Mouse (Mus musculus): ENCODE measurements at regions not wholly inside any gene's neighbourhood (a gene's known extent, or its start where the extent isn't known, plus 50 kb on each side); places are given as distances from the start of the nearest gene placed in this dataset.
A peak's percentile ranks its signal among the peaks of the same experiment; 100 is the strongest.

GRCm38 (mm10) chr11:117413133-117413532, 71.0 kb upstream of the Gm11733 start:
- no peak for DNase-seq (ENCODE audit: extremely low spot score, low spot score)

DNA sequence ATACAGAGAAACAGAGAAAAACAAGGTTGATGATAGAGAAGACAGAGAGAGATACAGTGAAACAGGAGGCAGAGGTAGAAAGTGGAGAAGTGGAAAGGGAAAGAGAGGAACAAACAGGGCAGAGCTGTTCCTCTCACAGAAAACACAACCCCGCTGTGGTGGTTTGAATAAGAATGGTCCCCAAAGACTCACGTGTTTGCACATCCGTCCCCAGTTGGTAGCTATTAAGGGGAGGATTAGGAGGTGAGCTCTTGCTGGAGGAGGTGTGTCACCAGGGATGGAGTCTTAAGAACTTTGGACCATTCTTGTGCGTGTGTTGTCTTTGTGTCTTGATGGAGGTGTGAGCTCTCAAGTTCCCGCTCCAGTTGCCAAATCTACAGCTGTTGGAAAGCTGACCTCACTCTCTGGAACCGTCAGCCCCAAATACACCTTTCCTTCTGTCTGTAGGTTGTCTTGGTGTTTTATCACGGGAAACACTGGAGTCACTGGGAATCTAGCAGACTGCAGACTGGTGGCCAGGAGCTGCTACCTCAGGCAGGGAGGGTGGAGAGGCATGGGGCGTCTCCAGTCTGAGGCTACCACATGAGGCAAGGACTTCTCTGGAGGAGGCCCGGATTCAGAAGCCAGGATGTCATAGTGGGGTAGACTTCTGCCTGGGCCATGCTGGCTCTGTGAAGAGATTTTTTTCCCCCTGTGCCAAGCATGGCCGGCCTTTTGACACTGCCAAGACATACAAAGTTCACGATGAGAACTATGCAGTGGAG, 70.0 kb upstream of the Gm11733 start:
- DNase-seq (ENCODE audit: extremely low spot score, low spot score), result no peak

- DNase-seq (ENCODE audit: extremely low spot score, low spot score), result no peak
These were observed 69.3 kb upstream of the Gm11733 start for GRCm38 (mm10) chr11:117414871-117415323.

DNA sequence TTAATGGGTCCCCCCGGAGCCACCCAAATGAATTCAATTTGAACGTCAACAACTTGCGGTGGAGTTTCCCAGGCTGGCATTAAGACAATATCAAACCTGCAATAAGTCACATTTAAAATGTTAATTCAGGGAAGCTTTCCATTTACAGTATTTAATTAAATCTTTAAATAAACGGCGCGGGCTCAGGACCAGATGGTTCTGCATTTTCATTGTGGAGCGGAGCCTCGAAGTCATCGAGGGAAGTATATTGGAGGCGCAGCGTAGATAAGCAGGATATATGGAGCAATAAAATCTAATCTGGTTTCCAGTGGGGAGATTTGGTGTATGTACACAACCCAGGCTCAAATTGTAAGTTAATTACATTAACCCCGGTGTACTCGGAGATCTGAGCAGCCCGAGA, 68.7 kb upstream of the Gm11733 start:
- DNase-seq (ENCODE audit: extremely low spot score, low spot score), result no peak

DNA sequence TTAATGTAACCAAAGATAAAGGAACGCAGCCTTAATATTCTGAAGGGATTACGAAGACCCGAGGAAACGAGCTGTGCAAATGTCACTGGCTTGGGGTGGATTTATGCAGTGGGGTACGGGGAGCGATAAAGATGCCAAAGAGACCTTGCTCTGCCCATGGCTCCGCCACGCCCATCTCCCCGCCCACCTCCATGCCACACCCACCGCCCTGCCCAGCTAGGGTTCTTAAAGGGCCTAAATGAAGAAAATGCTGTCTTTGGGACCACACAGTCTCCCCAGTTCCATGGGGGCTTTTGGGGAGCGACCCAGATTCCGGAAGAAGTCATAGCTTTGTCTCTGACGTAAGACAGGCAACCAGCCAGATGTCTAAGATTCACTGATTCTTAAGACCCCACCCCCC, 68.2 kb upstream of the Gm11733 start:
- no peak for DNase-seq (ENCODE audit: extremely low spot score, low spot score)

GRCm38 (mm10) chr11:117416984-117417670, 67.0 kb upstream of the Gm11733 start:
- DNase-seq (ENCODE audit: extremely low spot score, low spot score), result peak; percentile 15

DNA sequence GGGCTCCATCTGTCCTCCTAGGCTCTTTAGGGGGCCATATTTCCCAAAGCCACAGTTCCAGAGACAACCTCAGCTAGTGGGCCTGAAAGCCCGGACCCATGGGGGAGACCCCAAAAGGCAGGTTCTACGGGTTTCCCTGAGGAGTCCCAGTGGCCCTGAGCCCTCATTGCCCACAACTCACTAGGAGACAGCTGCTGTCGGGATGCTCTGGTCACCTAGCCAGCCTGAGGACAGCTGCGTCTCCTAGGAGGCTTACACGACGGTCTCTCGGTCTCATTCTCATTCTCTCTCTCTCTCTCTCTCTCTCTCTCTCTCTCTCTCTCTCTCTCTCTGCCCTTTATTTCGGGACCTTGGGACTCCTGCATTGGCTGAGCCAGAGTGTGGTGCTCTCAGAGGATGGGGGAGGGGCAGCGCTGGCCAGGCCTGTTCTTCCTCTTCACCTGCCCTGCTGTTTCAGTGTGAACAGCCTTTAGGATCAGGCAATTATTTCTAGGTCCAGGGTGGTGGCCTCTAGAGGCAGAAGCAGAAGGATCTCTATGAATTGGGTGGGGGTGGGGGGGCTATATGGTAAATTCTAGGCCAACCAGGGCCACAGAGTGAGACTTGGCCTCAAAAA, 66.1 kb upstream of the Gm11733 start:
- DNase-seq (ENCODE audit: extremely low spot score, low spot score), result peak; percentile 20

DNA sequence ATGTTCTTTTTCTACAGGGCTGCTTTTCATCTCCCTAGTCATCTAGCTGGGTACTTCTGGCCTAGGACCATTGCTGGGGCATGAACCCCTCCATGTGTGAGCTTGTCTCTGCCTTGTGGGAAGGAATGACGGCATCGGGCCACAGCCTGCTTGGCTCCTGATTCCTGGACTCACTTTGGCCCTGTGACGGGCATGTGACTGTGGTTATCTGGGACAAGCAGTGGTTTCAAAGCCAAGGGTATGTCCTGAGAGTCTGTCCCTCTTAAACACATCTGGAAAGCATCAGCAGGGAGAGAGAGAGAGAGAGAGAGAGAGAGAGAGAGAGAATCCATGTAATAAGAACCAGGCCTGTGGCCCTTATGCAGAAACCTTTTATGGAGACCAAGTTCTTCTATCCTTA, 65.2 kb upstream of the Gm11733 start:
- no peak for DNase-seq (ENCODE audit: extremely low spot score, low spot score)

DNA sequence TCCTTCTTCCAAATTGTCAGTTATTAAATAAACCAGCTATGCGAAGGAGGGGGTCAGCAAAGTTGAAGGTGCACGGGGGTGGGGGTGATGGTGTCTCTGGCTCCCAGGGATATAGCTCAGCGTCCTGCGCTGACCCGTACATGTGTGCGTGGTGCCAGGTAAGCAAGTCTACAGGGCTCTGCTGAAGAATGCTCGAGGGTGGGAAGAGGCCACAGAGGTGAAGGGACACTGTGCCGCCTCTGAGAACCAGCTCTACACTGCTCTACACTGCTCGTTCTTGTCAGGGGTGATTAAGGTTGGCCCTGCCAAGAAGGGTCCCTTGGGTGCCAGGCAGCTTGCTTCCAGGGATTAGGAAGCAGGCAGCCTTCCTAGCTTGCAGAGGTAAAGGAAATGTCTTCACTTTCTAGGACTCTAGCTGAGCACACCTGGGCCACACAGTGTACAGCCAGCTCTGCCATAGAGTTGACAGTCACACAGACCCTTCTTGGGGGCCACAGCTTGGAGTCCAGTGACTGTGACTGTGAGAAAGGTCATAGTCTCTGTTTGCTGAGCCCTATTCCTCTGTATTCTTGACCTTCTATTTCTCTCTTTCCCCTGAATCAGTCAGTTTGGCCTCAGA, 64.7 kb upstream of the Gm11733 start:
- DNase-seq (ENCODE audit: extremely low spot score, low spot score), result no peak

GRCm38 (mm10) chr11:117422713-117423112, 61.5 kb upstream of the Gm11733 start:
- DNase-seq (ENCODE audit: extremely low spot score, low spot score), result no peak

DNA sequence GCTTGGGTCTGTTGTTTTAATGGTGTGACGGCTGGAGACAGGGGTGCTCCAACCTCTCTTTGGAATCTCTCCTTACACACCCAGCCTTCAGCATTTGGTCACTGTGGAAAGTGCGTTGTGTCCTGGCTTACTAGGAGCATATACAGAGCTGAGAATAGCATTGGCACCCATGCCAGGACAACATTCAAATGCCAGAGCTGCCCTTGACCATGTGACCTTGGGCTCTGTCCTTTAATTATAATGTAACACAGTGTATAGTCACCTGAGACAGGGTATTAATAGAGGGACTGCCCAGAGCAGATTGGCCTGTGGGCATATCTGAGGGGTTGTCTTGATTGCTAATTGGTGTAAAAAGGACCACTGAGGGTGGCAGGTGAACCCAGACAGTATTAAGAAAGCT, 60.7 kb upstream of the Gm11733 start:
- no peak for DNase-seq (ENCODE audit: extremely low spot score, low spot score)

GRCm38 (mm10) chr11:117425466-117425865, 58.7 kb upstream of the Gm11733 start:
- DNase-seq (ENCODE audit: extremely low spot score, low spot score), result no peak

- no peak for DNase-seq (ENCODE audit: extremely low spot score, low spot score)
These were observed 58.2 kb upstream of the Gm11733 start for GRCm38 (mm10) chr11:117425927-117426326.

DNA sequence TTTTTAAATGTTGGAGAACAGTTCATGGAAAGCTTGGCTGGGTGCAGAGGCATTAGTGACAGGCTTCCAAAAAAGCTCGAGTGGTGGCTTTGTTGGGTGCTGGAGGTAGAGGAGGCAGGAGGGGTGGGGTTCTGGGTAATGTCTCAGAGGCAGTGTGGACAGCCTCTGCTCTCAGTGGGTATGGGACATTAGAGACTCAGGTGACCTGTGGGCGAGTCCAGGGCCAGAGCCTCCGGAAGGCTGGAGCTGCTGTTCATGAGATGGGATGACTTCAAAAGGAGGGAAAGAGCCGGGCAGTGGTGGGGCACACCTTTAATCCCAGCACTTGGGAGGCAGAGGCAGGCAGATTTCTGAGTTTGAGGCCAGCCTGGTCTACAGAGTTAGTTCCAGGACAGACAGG, 57.5 kb upstream of the Gm11733 start:
- DNase-seq (ENCODE audit: extremely low spot score, low spot score), result no peak

DNA sequence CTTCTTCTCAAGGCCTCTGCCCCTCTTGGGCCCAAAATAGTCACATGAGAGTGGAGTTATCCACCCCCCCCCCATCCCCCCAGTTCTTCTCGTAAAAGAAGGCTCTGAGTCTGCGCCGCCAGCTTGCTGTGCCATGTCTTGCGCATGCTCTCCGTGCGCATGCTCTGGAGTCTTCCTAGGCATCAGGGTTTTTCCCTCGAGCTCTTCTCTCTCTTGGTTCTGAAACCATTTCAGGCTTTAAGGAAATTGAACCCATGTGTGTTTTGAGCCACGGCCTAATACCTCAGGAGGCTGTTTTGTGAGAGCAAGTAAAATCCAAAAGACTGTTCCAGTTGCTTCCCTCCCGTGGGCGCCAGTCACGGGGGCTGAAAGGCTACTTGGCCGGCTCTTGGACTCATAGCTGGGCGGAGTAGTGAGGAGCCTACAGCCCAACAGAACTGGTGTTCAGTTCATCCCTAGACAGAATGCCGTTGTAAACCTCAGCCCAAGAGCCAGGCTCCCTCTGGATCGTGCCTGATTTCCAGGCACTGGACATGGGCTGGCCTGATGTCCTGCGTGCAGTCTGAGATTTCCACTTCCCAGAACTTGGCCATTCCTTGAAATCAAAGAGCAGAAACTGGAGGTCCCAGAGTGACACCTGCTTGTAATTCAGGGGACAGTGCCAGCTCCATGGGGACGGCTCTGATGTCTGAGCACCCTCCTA, 56.2 kb upstream of the Gm11733 start:
- DNase-seq (ENCODE audit: extremely low spot score, low spot score), result no peak

DNA sequence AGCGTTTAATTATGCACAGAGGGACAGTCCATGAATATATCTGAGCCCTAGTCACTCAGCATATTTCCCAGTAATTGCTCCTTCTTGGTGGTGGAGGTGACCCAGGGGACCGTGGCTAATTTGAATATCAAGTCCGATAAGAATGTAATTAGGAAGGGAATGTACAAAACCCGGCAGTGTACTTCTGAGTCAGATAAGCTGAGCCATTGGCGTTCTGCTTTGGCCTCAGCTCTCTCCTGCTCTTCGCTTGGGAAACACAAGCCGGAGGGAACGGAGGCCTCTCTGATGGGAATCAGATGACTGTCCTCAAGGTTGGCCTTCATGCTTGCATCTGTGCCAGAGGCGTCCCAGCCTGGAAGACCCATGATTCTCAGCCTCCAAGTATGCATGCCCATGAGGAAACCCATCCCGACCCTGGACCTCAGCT, 54.8 kb upstream of the Gm11733 start:
- no peak for DNase-seq (ENCODE audit: extremely low spot score, low spot score)

- DNase-seq (ENCODE audit: extremely low spot score, low spot score), result no peak
These were observed 54.3 kb upstream of the Gm11733 start for GRCm38 (mm10) chr11:117429894-117430293.

GRCm38 (mm10) chr11:117434056-117434455, 50.1 kb upstream of the Gm11733 start:
- DNase-seq (ENCODE audit: extremely low spot score, low spot score), result no peak

Measured in neural tube, embryonic 10.5 days (tissue).